Mouse (Mus musculus): ENCODE measurements at regions not wholly inside any gene's neighbourhood (a gene's known extent, or its start where the extent isn't known, plus 50 kb on each side); places are given as distances from the start of the nearest gene placed in this dataset.
A peak's percentile ranks its signal among the peaks of the same experiment; 100 is the strongest.

DNA sequence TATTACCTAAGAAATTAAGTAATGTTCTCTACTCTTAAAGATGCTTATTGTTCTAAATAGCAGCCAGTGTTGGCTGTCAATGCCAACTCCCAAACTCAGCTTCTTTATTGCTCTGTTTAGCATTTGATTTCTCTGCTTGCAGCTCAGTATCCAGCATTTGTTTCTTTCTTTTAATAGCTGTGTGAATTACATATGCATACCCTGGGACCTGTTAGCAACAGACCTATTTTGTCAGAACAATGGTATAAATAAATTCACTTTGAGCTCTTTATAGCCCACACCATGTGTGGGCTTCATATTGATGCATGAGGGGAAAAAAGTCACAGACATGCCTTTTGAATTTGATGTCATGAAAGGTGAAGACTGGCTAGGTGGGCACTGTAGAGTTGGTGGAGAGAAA is 732.4 kb downstream of the Nsun3 start:
- no peak overlapping the region for H3K9ac ChIP-seq (replicated peaks; ENCODE audit: low read length)
- H3K27ac ChIP-seq (replicated peaks; ENCODE audit: low read depth, low read length): no peak overlapping the region
- no peaks in the 10 kb centered on the region for H3K36me3 ChIP-seq (ENCODE audit: control insufficient read depth, insufficient read depth, low read length)
- 0 out of 2 replicates have a peak, but pooled peaks cover 3% of the 10 kb centered on the region for H3K4me1 ChIP-seq (ENCODE audit: control insufficient read depth, insufficient read depth, low read length)
- DNase-seq: peak; percentile 4
- no peak for ATAC-seq (ENCODE audit: low FRiP score, low TSS enrichment)
- no peak overlapping the region for H3K4me3 ChIP-seq (replicated peaks; ENCODE audit: low read depth, low read length)
- H3K27me3 ChIP-seq (ENCODE audit: control insufficient read depth, insufficient read depth, low read length): no peaks in the 10 kb centered on the region
- H3K9me3 ChIP-seq (ENCODE audit: control insufficient read depth, low read length): no peaks in the 10 kb centered on the region
- H3K4me2 ChIP-seq (ENCODE audit: low read length): no peak overlapping the region

DNA sequence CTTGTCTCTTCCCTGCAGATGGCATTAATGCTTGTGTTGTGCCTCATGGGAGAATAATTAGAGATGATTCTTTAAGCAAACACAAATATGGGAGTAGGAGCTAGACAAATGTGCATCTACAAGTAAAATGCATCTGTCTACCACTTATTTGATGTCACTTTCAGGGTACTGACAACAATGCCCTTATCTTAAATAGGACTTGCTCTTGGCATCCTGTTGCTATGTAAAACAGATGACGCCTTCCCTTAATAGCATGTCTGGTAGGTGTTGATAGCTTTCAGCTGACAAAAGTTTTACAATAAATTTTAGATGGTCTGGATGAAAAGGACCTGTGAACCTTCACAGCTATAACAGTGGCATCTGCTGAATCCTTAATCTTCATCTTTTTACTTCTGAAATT is 748.6 kb downstream of the Nsun3 start:
- no peak overlapping the region for H3K27ac ChIP-seq (replicated peaks; ENCODE audit: low read depth, low read length)
- no peak for DNase-seq
- ATAC-seq (ENCODE audit: low FRiP score, low TSS enrichment): no peak

DNA sequence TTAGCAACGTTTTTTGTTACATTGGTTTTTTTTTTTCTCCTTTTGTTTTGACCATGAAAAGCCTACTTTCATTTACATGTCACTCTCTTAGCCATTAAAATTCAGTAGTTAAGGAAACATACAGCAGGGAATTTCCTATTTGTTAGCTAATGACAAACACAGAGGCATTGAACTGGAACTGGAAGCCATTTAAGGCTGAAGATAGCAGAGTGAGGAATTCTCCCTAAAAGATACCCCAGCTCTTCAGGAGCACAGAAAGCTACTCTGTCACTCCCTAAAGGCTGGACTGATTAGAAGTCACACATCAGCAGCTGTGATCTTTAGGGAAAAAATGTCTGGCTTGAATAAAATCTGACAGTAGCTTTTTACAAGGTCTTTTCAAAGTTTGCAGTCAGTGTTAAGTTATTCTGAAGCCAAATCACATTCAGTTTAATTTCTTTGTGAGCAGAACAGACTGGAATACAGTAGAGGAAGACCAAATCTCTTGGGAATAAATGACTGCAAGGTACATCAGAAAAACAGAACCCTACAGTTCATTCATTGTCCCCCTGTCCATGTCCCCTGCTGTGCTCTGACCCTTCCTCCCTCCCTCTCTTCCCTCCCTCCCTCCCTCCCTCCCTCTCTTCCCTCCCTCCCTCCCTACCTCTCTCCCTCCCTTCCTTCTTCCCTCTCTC is 796.1 kb downstream of the Nsun3 start:
- no peak overlapping the region for H3K9ac ChIP-seq (replicated peaks; ENCODE audit: low read length)
- H3K4me3 ChIP-seq (replicated peaks; ENCODE audit: low read depth, low read length): no peak overlapping the region
- 0 out of 2 replicates have a peak, but pooled peaks cover 3% of the 10 kb centered on the region for H3K4me1 ChIP-seq (ENCODE audit: control insufficient read depth, insufficient read depth, low read length)
- H3K36me3 ChIP-seq (ENCODE audit: control insufficient read depth, insufficient read depth, low read length): no peaks in the 10 kb centered on the region
- no peak overlapping the region for H3K27ac ChIP-seq (replicated peaks; ENCODE audit: low read depth, low read length)
- ATAC-seq (ENCODE audit: low FRiP score, low TSS enrichment) (peak; percentile 66), DNase-seq (peak; percentile 34)
- no peak overlapping the region for H3K4me2 ChIP-seq (ENCODE audit: low read length)
- 5% methylated on average over 1 of the region's 1 CpGs for WGBS
- no peaks in the 10 kb centered on the region for H3K9me3 ChIP-seq (ENCODE audit: control insufficient read depth, low read length)
- H3K27me3 ChIP-seq (ENCODE audit: control insufficient read depth, insufficient read depth, low read length): no peaks in the 10 kb centered on the region

More for the DNA sequence above, 748.6 kb downstream of the Nsun3 start:
- Histone ChIP-seq H3K27me3 (ENCODE audit: control insufficient read depth, insufficient read depth, low read length) (no peaks in the 10 kb centered on the region), H3K4me1 (ENCODE audit: control insufficient read depth, insufficient read depth, low read length) (no peaks in the 10 kb centered on the region), H3K9ac (replicated peaks; ENCODE audit: low read length) (no peak overlapping the region), H3K4me2 (ENCODE audit: low read length) (no peak overlapping the region), H3K9me3 (ENCODE audit: control insufficient read depth, low read length) (no peaks in the 10 kb centered on the region), H3K4me3 (replicated peaks; ENCODE audit: low read depth, low read length) (no peak overlapping the region), H3K36me3 (ENCODE audit: control insufficient read depth, insufficient read depth, low read length) (no peaks in the 10 kb centered on the region)
- WGBS: 81% methylated on average over 1 of the region's 1 CpGs
